Mouse (Mus musculus) CD4-positive, CD25-positive, alpha-beta regulatory T cell, adult 2 months (primary cell): ENCODE measurements around the gene Dlk1.
"Not testable (repeated sequence)": the region's sequence is repeated elsewhere in the genome, so short reads cannot be mapped to it uniquely, and the experiment has no call there.

Source experiments
- DNase-seq: peaks from one replicate; pipeline ENCODE4 v3.0.0-alpha.2; 2012; ENCODE audit warnings: low read depth, low spot score

Gene Dlk1

GRCm38 (mm10) chr12:109474187-109474606 is 21.6 kb downstream of the Dlk1 start:
- DNase-seq: no peak

- no peak for DNase-seq
These were observed 22.9 kb downstream of the Dlk1 start for GRCm38 (mm10) chr12:109475501-109475900.

- DNase-seq: not testable (repeated sequence)
These were observed 33.9 kb downstream of the Dlk1 start for GRCm38 (mm10) chr12:109486525-109486924.

GRCm38 (mm10) chr12:109491701-109492100 is 39.1 kb downstream of the Dlk1 start:
- DNase-seq: no peak

- DNase-seq: no peak
These were observed 40.8 kb downstream of the Dlk1 start for GRCm38 (mm10) chr12:109493381-109493780.

GRCm38 (mm10) chr12:109495016-109495644 is 42.5 kb downstream of the Dlk1 start:
- DNase-seq: no peak

- no peak for DNase-seq
These were observed 43.8 kb downstream of the Dlk1 start for GRCm38 (mm10) chr12:109496397-109496796.

- no peak for DNase-seq
These were observed 48.4 kb downstream of the Dlk1 start for GRCm38 (mm10) chr12:109500992-109501391.

- no peak for DNase-seq
These were observed 49.9 kb downstream of the Dlk1 start for GRCm38 (mm10) chr12:109502360-109503040.

GRCm38 (mm10) chr12:109507693-109508092 is 55.1 kb downstream of the Dlk1 start:
- DNase-seq: no peak

- DNase-seq: no peak
These were observed 56.2 kb downstream of the Dlk1 start for GRCm38 (mm10) chr12:109508495-109509454.

- DNase-seq: no peak
These were observed 57.0 kb downstream of the Dlk1 start for GRCm38 (mm10) chr12:109509531-109510137.

GRCm38 (mm10) chr12:109510247-109510646 is 57.6 kb downstream of the Dlk1 start:
- no peak for DNase-seq

- no peak for DNase-seq
These were observed 58.8 kb downstream of the Dlk1 start for GRCm38 (mm10) chr12:109511456-109511855.

- no peak for DNase-seq
These were observed 59.7 kb downstream of the Dlk1 start for GRCm38 (mm10) chr12:109512151-109512907.
